Mouse (Mus musculus): ENCODE results near the gene Naa16. TPM values are rescaled to one million over a fixed set of nuclear protein-coding genes. Genes with fewer than 3 reads are reported as not detected.

Gene Naa16
- polyA plus RNA-seq, 1 experiment from 2014 or later, result 39.4 TPM

GRCm38 (mm10) chr14:79324112-79324840 lies 66.3 kb downstream of the Naa16 start:
- Histone ChIP-seq H3K4me3 (no peak overlapping the region), H3K9ac (no peak overlapping the region), H3K27ac (no peak overlapping the region), H3K4me2 (replicated peaks) (no peak overlapping the region), H3K9me3 (replicated peaks) (no peaks in the 10 kb centered on the region), H3K4me1 (no peaks in the 10 kb centered on the region), H3K27me3 (no peaks in the 10 kb centered on the region), H3K36me3 (no peaks in the 10 kb centered on the region)
- 84% methylated on average over 10 of the region's 10 CpGs for WGBS
- ATAC-seq (ENCODE audit: low FRiP score), result no peak

DNA sequence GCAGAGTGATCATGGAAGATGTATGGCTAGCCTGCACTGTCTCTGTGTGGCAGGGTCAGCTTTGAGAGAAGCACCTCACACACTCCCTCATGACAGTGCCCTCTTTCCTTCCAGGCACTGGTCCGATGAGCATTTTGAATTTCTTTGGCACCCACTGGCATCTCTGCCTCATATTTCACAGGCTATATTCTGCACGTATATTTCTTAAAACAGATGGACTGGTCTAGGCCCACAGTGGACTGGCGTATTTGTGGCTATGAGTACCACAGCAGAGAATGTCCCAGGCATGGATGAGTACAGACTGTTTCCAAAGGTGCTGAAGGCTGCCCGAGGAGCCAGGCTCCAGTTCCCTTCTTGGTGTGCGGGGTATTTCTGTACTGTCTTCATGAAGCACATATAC lies 68.7 kb downstream of the Naa16 start:
- WGBS, result 91% methylated on average over 5 of the region's 5 CpGs

DNA sequence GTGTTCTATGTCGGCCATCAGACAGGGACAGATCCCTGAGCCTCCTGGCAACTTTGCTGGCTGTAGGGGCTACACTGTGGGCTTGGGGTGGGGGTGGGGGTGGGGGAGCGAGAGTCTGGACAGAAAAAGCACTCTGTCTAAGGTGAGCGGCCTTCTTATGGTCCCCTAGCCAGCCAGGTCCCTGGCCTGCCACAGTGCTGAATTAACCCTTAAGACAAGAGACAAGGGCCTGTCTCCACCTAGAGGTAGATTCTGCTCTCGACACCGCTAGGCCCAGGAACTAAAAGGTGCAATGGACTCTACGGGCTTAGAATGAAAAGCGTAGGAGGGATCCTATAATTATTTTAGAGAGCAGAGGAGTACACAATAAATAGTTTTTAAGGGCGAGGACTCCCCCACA lies 69.4 kb downstream of the Naa16 start:
- H3K27me3 ChIP-seq, result no peaks in the 10 kb centered on the region
- WGBS, result 28% methylated on average over 8 of the region's 8 CpGs
- no peak overlapping the region for H3K9ac ChIP-seq
- no peaks in the 10 kb centered on the region for H3K9me3 ChIP-seq (replicated peaks)
- H3K4me2 ChIP-seq (replicated peaks), result no peak overlapping the region
- H3K36me3 ChIP-seq, result no peaks in the 10 kb centered on the region
- no peaks in the 10 kb centered on the region for H3K4me1 ChIP-seq
- 0 out of 2 replicates have a peak, but pooled peaks have one; percentile 40 for ATAC-seq (ENCODE audit: low FRiP score)
- H3K27ac ChIP-seq, result no peak overlapping the region
- H3K4me3 ChIP-seq, result no peak overlapping the region

More for the DNA sequence above, 68.7 kb downstream of the Naa16 start:
- H3K27ac ChIP-seq, result no peak overlapping the region
- no peak overlapping the region for H3K9ac ChIP-seq
- no peaks in the 10 kb centered on the region for H3K36me3 ChIP-seq
- no peak overlapping the region for H3K4me3 ChIP-seq
- no peak overlapping the region for H3K4me2 ChIP-seq (replicated peaks)
- ATAC-seq (ENCODE audit: low FRiP score), result no peak
- no peaks in the 10 kb centered on the region for H3K9me3 ChIP-seq (replicated peaks)
- no peaks in the 10 kb centered on the region for H3K4me1 ChIP-seq
- no peaks in the 10 kb centered on the region for H3K27me3 ChIP-seq

DNA sequence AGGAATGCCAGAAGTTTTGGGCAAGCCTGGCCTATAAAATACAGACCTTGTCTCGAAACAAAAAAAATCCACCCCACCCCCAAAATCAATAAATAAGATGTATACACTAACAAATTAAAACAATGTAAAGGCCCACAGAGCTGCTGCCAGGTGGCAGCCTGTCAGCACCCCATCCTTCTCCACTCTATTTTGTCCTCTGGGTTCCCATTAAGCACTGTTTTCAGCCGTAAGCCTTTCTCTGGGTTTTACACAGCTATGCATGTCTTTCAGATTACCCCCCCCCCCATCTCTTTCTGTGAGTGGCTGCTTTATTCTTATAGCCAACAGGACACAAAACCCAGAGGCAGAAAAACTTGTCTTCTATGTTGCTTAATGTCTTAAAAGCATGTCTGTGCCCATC lies 73.0 kb downstream of the Naa16 start:
- 62% methylated on average over 2 of the region's 2 CpGs for WGBS
- Histone ChIP-seq H3K9ac (no peak overlapping the region), H3K4me2 (replicated peaks) (no peak overlapping the region), H3K36me3 (no peaks in the 10 kb centered on the region), H3K4me3 (no peak overlapping the region), H3K9me3 (replicated peaks) (no peaks in the 10 kb centered on the region), H3K4me1 (no peaks in the 10 kb centered on the region), H3K27me3 (no peaks in the 10 kb centered on the region), H3K27ac (no peak overlapping the region)
- no peak for ATAC-seq (ENCODE audit: low FRiP score)

DNA sequence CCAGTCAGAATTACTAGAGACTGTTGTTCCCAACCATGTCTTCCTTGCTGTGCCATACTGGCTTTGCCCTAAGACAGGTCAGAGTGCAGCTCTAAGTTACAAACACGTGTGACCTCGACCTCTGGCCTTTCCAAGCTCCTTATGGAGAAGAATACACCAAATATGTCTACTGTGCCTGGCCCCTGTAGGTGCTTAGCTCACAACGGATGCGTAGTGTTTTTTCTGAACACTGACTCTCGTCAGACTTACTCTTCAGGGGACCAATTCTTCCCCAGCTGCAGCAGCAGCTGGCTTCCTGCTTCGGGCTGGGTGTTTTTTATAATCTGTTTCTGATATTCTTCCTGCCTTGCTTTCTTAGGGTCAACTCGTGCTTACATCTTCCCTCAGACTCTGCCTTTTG lies 74.7 kb downstream of the Naa16 start:
- no peak overlapping the region for H3K4me3 ChIP-seq
- ATAC-seq (ENCODE audit: low FRiP score), result no peak

DNA sequence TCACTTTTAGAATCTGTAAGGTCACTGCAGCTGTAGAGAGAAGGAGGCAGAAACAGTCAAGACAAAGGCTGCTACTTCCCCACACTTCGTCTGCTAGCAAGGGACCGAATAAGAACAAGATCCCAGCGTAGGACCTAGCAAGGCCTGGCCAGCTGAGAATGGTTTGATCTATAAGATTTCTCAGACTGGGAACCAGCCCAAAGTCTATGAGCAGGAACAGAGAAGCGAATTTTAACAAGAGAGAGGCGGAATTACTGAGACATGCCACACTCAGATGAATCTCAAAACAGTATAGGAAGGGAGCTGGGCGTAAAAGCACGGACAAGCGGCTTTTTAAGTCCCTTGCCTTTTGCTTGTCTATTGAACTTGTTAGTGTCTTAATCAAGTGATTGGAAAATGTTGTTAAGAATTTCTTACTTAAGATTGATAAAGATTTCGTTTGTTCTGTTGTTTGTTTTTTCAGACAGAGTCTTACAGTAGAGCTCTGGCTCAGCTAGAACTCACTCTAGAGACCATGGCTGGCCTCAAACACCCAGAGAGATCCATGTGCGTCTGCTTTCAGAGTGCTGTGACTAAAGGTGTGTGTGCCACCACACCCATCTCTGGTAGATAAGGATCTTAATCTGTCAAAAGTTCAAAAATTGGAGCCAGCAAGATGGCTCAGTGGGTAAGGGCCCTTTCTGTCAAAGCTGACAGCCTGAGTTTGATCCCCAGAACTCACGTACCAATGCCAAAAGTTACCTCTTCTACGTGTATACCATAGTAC lies 76.2 kb downstream of the Naa16 start:
- WGBS, result 79% methylated on average over 12 of the region's 12 CpGs
- H3K4me1 ChIP-seq, result no peaks in the 10 kb centered on the region
- no peaks in the 10 kb centered on the region for H3K27me3 ChIP-seq
- no peak overlapping the region for H3K27ac ChIP-seq
- no peak for ATAC-seq (ENCODE audit: low FRiP score)
- no peak overlapping the region for H3K4me2 ChIP-seq (replicated peaks)
- no peaks in the 10 kb centered on the region for H3K36me3 ChIP-seq
- H3K9ac ChIP-seq, result no peak overlapping the region
- H3K9me3 ChIP-seq (replicated peaks), result no peaks in the 10 kb centered on the region
- H3K4me3 ChIP-seq, result no peak overlapping the region

More for the DNA sequence above, 74.7 kb downstream of the Naa16 start:
- H3K4me2 ChIP-seq (replicated peaks), result no peak overlapping the region
- no peaks in the 10 kb centered on the region for H3K9me3 ChIP-seq (replicated peaks)
- H3K36me3 ChIP-seq, result no peaks in the 10 kb centered on the region
- no peaks in the 10 kb centered on the region for H3K27me3 ChIP-seq
- H3K27ac ChIP-seq, result no peak overlapping the region
- H3K9ac ChIP-seq, result no peak overlapping the region
- WGBS, result 69% methylated on average over 7 of the region's 7 CpGs
- H3K4me1 ChIP-seq, result no peaks in the 10 kb centered on the region

DNA sequence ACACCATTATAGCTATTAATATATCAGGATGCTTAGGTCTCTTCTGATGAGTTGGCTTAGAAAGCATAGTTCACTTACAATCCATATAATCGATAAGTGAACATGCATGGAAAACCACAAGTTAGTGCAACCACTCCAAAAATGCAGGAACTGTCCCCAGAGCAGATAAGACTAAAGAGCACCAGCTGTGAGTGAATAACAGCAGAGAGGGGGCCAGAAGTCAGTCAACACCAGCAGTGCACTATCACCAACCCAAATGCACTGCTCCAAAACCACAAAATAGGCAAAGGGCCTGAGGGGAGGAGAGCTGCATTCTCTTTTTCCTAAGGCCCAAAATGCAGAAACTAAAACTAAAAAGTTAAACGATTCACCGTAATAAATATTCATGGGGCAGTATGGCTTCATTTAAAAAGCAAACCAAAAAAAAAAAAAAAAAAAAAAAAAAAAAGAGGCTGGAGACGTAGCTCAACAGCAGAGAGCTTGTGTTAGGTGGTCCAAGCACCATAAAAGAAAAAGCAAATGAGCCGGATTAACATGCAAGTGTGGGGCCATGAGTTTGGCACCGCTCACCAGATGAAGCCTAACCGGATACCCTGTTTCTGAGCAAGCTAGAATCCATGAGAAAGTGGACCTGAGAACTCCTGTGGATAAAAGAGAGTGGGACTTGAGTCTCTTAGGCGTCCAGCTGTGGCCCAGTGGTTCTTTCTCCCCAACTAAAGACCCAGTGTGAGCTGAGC lies 77.0 kb downstream of the Naa16 start:
- no peaks in the 10 kb centered on the region for H3K27me3 ChIP-seq
- H3K4me3 ChIP-seq, result no peak overlapping the region
- H3K4me1 ChIP-seq, result 0 out of 2 replicates have a peak, but pooled peaks cover 3% of the 10 kb centered on the region
- H3K9me3 ChIP-seq (replicated peaks), result no peaks in the 10 kb centered on the region
- WGBS, result 69% methylated on average over 8 of the region's 8 CpGs
- H3K4me2 ChIP-seq (replicated peaks), result no peak overlapping the region
- no peaks in the 10 kb centered on the region for H3K36me3 ChIP-seq
- no peak for ATAC-seq (ENCODE audit: low FRiP score)
- H3K27ac ChIP-seq, result no peak overlapping the region
- no peak overlapping the region for H3K9ac ChIP-seq

GRCm38 (mm10) chr14:79312719-79313118 lies 77.9 kb downstream of the Naa16 start:
- no peak for ATAC-seq (ENCODE audit: low FRiP score)
- Histone ChIP-seq H3K4me2 (replicated peaks) (no peak overlapping the region), H3K36me3 (no peaks in the 10 kb centered on the region), H3K9me3 (replicated peaks) (no peaks in the 10 kb centered on the region), H3K4me1 (peaks cover 9% of the 10 kb centered on the region), H3K9ac (no peak overlapping the region), H3K27ac (no peak overlapping the region), H3K27me3 (no peaks in the 10 kb centered on the region), H3K4me3 (no peak overlapping the region)
- 93% methylated on average over 4 of the region's 4 CpGs for WGBS

DNA sequence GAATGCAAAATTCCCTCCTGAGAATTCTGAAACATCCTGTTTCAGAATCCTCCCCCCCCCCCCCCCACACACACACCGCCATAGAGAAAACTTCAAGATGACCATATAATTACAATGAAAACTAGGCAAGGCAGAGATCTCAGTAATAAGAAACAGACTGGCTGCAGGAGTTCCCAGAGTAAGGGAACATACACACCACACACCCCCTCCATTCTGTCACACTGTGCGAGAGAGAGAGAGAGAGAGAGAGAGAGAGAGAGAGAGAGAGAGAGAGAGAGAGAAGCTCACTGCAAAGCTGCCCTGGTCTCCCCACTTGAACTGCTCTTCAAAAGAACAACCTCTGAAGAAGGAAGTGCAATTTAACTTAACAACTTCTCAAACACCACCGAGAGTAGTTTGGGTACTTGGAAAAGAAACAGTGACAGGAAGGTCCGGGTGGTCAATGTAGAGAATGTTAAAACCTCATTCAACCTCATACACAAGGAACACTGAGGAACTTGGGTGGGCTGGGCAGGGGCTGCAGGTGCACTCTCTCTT lies 78.6 kb downstream of the Naa16 start:
- WGBS, result 74% methylated on average over 4 of the region's 4 CpGs
- Histone ChIP-seq H3K4me2 (replicated peaks) (no peak overlapping the region), H3K4me3 (no peak overlapping the region), H3K4me1 (peaks cover 9% of the 10 kb centered on the region), H3K27ac (no peak overlapping the region), H3K9me3 (replicated peaks) (no peaks in the 10 kb centered on the region), H3K36me3 (no peaks in the 10 kb centered on the region), H3K27me3 (peaks cover 4% of the 10 kb centered on the region; the same call in 1 of the 2 replicates), H3K9ac (no peak overlapping the region)
- ATAC-seq (ENCODE audit: low FRiP score), result no peak

DNA sequence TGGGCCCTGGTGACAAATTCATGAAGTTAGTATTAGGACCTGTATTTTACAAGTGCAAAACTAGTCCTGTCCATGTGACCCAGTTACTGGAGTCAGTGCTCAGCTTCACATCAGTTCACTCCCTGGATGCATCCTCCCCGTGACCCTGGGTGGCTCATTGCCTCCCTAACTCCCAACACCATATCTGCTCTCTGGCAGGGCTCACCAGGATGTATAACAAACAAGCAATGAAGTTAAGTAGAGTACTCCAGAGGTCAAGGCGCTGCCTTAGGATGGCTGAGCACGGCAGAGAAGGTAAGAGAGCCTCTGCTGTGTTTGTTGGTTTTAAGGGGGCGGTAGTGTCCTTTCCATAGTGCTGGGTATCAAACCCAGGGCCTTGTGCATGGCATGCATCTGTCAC lies 81.5 kb downstream of the Naa16 start:
- Histone ChIP-seq H3K36me3 (no peaks in the 10 kb centered on the region), H3K27me3 (peaks cover 4% of the 10 kb centered on the region; the same call in 1 of the 2 replicates), H3K9me3 (replicated peaks) (no peaks in the 10 kb centered on the region), H3K4me2 (replicated peaks) (no peak overlapping the region), H3K9ac (no peak overlapping the region), H3K27ac (no peak overlapping the region), H3K4me1 (peaks cover 9% of the 10 kb centered on the region), H3K4me3 (no peak overlapping the region)
- no peak for ATAC-seq (ENCODE audit: low FRiP score)
- 41% methylated on average over 4 of the region's 4 CpGs for whole genome bisulfite sequencing

- 14% methylated on average over 4 of the region's 4 CpGs for WGBS
- no peak for ATAC-seq (ENCODE audit: low FRiP score)
- no peak overlapping the region for H3K9ac ChIP-seq
- no peak overlapping the region for H3K27ac ChIP-seq
- H3K4me2 ChIP-seq (replicated peaks), result no peak overlapping the region
- H3K4me3 ChIP-seq, result no peak overlapping the region
- peaks cover 10% of the 10 kb centered on the region; the same call in 1 of the 2 replicates for H3K27me3 ChIP-seq
- no peaks in the 10 kb centered on the region for H3K9me3 ChIP-seq (replicated peaks)
- peaks cover 9% of the 10 kb centered on the region for H3K4me1 ChIP-seq
- no peaks in the 10 kb centered on the region for H3K36me3 ChIP-seq
Measured at GRCm38 (mm10) chr14:79308364-79308763, 82.2 kb downstream of the Naa16 start.

DNA sequence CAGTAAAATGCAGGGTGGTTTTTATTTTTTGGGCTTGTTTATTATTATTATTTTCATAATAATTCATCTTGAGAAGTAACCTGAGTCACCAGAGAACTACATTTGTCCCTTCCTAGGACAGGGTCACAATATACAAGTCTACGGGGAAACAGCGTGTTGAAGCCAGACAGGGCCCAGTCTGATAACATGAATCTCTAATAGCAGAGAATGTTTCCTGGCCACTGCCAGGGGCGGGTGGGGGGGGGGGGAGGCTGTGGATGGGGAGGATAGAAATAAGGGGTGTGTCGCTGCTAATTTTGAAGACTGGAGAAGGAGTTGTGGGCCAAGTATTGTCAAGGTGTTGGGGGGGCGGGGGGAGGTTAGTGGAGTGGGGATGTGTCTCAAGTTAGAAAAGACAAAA lies 82.7 kb downstream of the Naa16 start:
- 52% methylated on average over 5 of the region's 5 CpGs for WGBS
- Histone ChIP-seq H3K4me3 (no peak overlapping the region), H3K27ac (no peak overlapping the region), H3K27me3 (peaks cover 14% of the 10 kb centered on the region), H3K36me3 (no peaks in the 10 kb centered on the region), H3K4me1 (peaks cover 9% of the 10 kb centered on the region), H3K4me2 (replicated peaks) (no peak overlapping the region), H3K9me3 (replicated peaks) (no peaks in the 10 kb centered on the region), H3K9ac (no peak overlapping the region)
- ATAC-seq (ENCODE audit: low FRiP score), result no peak
